Mouse (Mus musculus) kidney, adult 2 months (tissue): ENCODE results near the gene Snrnp25.

Experiments
- CTCF ChIP-seq: fragments of 200-500 bp; conservative IDR thresholded peaks from 2 replicates; pipeline ENCODE4 v1.5.1; 2011; ENCODE audit warnings: low read depth, mild to moderate bottlenecking, control low read depth, low read length, moderate library complexity, mixed read lengths; ENCODE audit not compliant: insufficient read depth, insufficient read length
- POLR2A ChIP-seq: fragments of 200-500 bp; IDR thresholded peaks from one replicate; pipeline ENCODE4 v1.6.1; 2011; ENCODE audit warnings: low read depth, low read length, control low read depth

DNA sequence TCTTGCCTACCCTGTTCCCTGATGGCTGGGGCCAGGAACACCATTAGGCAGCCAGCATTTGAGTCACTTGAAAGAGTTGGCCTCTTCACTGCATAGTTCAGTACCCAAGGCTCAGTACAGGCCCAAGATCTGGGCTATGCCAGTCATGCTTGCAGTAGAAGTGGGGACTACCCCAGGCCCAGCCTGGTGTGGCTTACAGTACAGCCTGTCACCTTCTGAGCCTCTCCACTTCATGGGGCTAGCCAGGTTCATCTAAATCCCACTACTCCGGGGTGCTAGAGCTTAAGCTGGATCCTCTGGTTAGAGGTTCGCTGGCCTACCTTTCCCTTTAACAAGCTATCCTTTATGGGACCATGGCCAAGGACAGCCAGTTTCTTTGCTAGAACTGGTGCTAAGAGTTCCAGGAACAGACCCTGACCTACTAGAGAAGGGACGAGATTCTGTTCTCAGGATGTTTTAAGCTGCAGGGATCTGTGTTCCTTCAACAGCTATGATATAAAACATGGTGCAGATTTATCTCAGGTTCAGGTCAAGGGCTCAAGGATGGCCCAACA lies 23.2 kb downstream of the Snrnp25 start:
- TF ChIP-seq CTCF, result no peak
- no peak for TF ChIP-seq POLR2A
